Comparison of ENCODE assay signal across 8 mouse cellular contexts in genomic region chr2:121271928-121272516, GRCm38 (mm10). TPM values are rescaled to one million over a fixed set of nuclear protein-coding genes. Genes with fewer than 3 reads are reported as not detected.
DNase-seq lines count a peak whose midpoint lies in the region; ATAC-seq and TF ChIP-seq lines count a peak whose summit lies in the region.

No protein-coding gene starts in this region.

- intact Hi-C loops in heart, postnatal 14 days (cut with DNase I) = loop anchor here (2.0 to 5.0 kb wide), 2 partner anchors 39 to 80 kb away; no protein-coding TSS in a partner anchor

- peaks cover 22% of the 10 kb centered on the region for H3K36me3 ChIP-seq in heart, postnatal 0 days (replicated peaks; ENCODE audit: control insufficient read depth, insufficient read depth, low read length)
- peaks cover 25% of the 10 kb centered on the region for H3K36me3 ChIP-seq in hindbrain, embryonic 12.5 days
- peaks cover 28% of the 10 kb centered on the region for H3K36me3 ChIP-seq in midbrain, embryonic 14.5 days (ENCODE audit: control insufficient read depth, insufficient read depth, low read length)

- no peak for TF ChIP-seq POLR2A in brain, embryonic 14.5 days (IDR thresholded peaks at IDR 0.05; ENCODE audit: borderline replicate concordance, extremely low read depth, insufficient read depth, insufficient read length, poor library complexity, severe bottlenecking)

- no peaks in the 10 kb centered on the region for H3K9me3 ChIP-seq in heart, postnatal 0 days (replicated peaks; ENCODE audit: control insufficient read depth, low read length)
- no peaks in the 10 kb centered on the region for H3K9me3 ChIP-seq in hindbrain, embryonic 12.5 days (replicated peaks)
- H3K9me3 ChIP-seq in midbrain, embryonic 14.5 days (ENCODE audit: control insufficient read depth, low read length) = no peaks in the 10 kb centered on the region

- H3K27ac ChIP-seq in heart, postnatal 0 days (ENCODE audit: low read depth) = peak overlapping the region; percentile 32
- H3K27ac ChIP-seq in hindbrain, embryonic 12.5 days = peak overlapping the region; percentile 97
- H3K27ac ChIP-seq in midbrain, embryonic 14.5 days (replicated peaks; ENCODE audit: low read depth, low read length) = peak overlapping the region; percentile 99

- WGBS in heart, postnatal 0 days = 24% methylated on average over 4 of the region's 4 CpGs
- WGBS in hindbrain, embryonic 12.5 days = 17% methylated on average over 4 of the region's 4 CpGs
- 9% methylated on average over 4 of the region's 4 CpGs for WGBS in midbrain, embryonic 14.5 days

- no peak overlapping the region for H3K9ac ChIP-seq in heart, postnatal 0 days (replicated peaks; ENCODE audit: low read depth, low read length)
- H3K9ac ChIP-seq in hindbrain, embryonic 12.5 days = peak overlapping the region; percentile 91
- H3K9ac ChIP-seq in midbrain, embryonic 14.5 days (replicated peaks; ENCODE audit: low read length) = peak overlapping the region; percentile 85

- no peak for TF ChIP-seq CTCF in heart, postnatal 0 days (IDR thresholded peaks at IDR 0.05; ENCODE audit: low read depth)
- no peak for TF ChIP-seq CTCF in brain, embryonic 14.5 days (IDR thresholded peaks at IDR 0.05; ENCODE audit: borderline replicate concordance, extremely low read depth, insufficient read depth, insufficient read length)

- no peak for ATAC-seq in heart, postnatal 0 days (ENCODE audit: insufficient read depth, low read depth)
- peak; percentile 55 for ATAC-seq in hindbrain, embryonic 12.5 days (ENCODE audit: low FRiP score)
- ATAC-seq in midbrain, embryonic 14.5 days (ENCODE audit: low FRiP score, low TSS enrichment) = peak; percentile 32; the same call in 1 of the 2 replicates

- H3K4me2 ChIP-seq in heart, postnatal 0 days (ENCODE audit: low read depth, low read length) = peak overlapping the region; percentile 66
- peak overlapping the region; percentile 66 for H3K4me2 ChIP-seq in hindbrain, embryonic 12.5 days (replicated peaks)
- peak overlapping the region; percentile 69 for H3K4me2 ChIP-seq in midbrain, embryonic 14.5 days (ENCODE audit: low read length)

- no peak for DNase-seq in heart, postnatal 0 days (ENCODE audit: low spot score)
- no peak for DNase-seq in heart, postnatal 14 days
- DNase-seq in brain, embryonic 14.5 days (ENCODE audit: low read depth) = peak; percentile 83
- peak; percentile 50 for DNase-seq in midbrain, embryonic 14.5 days
- DNase-seq in ovary, postnatal 14 days (ENCODE audit: low spot score) = no peak
- no peak for DNase-seq in spleen, postnatal 4 days (ENCODE audit: low spot score in 2 of 2)
- no peak for DNase-seq in urinary bladder, postnatal 36 days (ENCODE audit: low spot score in 2 of 2)

- no peaks in the 10 kb centered on the region for H3K27me3 ChIP-seq in heart, postnatal 0 days (ENCODE audit: control insufficient read depth, insufficient read depth, low read length)
- H3K27me3 ChIP-seq in hindbrain, embryonic 12.5 days = no peaks in the 10 kb centered on the region
- no peaks in the 10 kb centered on the region for H3K27me3 ChIP-seq in midbrain, embryonic 14.5 days (ENCODE audit: control insufficient read depth, insufficient read depth, low read length)

- H3K4me3 ChIP-seq in heart, postnatal 0 days (ENCODE audit: low read depth, low read length) = peak overlapping the region; percentile 90
- H3K4me3 ChIP-seq in hindbrain, embryonic 12.5 days = peak overlapping the region; percentile 82
- H3K4me3 ChIP-seq in midbrain, embryonic 14.5 days (replicated peaks; ENCODE audit: low read depth, low read length) = peak overlapping the region; percentile 93

- H3K4me1 ChIP-seq in heart, postnatal 0 days (ENCODE audit: control insufficient read depth, insufficient read depth) = peaks cover 12% of the 10 kb centered on the region; the same call in 1 of the 2 replicates
- H3K4me1 ChIP-seq in hindbrain, embryonic 12.5 days = peaks cover 37% of the 10 kb centered on the region
- H3K4me1 ChIP-seq in midbrain, embryonic 14.5 days (ENCODE audit: control insufficient read depth, insufficient read depth, low read length) = peaks cover 28% of the 10 kb centered on the region

- no peak for TF ChIP-seq EP300 in heart, postnatal 0 days (IDR thresholded peaks at IDR 0.05; ENCODE audit: low read depth)

RNA-seq across cellular contexts. Expression of gene Trp53bp1, which starts 0.8 kb away (rescaled TPM):
- 74.4 and 79.6 TPM in 2 replicates for total RNA-seq in heart, postnatal 0 days (2014; rRNA removed; ENCODE audit: low replicate concordance)
- 18.5 and 20.3 TPM in 2 replicates for polyA plus RNA-seq in heart, postnatal 0 days (2015; fragmentation: Nextera tagmentation; extraction: Ambion mirVana)
- total RNA-seq in heart, postnatal 14 days (2021) = 10 to 100 TPM; 32.5 to 41.3 TPM
- 142 and 175 TPM in 2 replicates for polyA plus RNA-seq in brain, embryonic 14.5 days (2012; rRNA removed)
- polyA plus RNA-seq in hindbrain, embryonic 12.5 days (2016; fragmentation: Nextera tagmentation; extraction: Ambion mirVana) = 207 and 211 TPM in 2 replicates
- 146 and 193 TPM in 2 replicates for polyA plus RNA-seq in midbrain, embryonic 14.5 days (2014; fragmentation: Nextera tagmentation; extraction: Ambion mirVana)

RNA-seq across cellular contexts. Expression of gene Map1a, which starts 17.4 kb away (rescaled TPM):
- 14.5 and 24.9 TPM in 2 replicates for total RNA-seq in heart, postnatal 0 days (2014; rRNA removed; ENCODE audit: low replicate concordance)
- 3.7 and 4.8 TPM in 2 replicates for polyA plus RNA-seq in heart, postnatal 0 days (2015; fragmentation: Nextera tagmentation; extraction: Ambion mirVana)
- total RNA-seq in heart, postnatal 14 days (2021) = 1 to 10 TPM; 7.6 to 8.7 TPM
- 13.7 and 23.4 TPM in 2 replicates for polyA plus RNA-seq in brain, embryonic 14.5 days (2012; rRNA removed)
- polyA plus RNA-seq in hindbrain, embryonic 12.5 days (2016; fragmentation: Nextera tagmentation; extraction: Ambion mirVana) = 10.4 and 14.6 TPM in 2 replicates
- polyA plus RNA-seq in midbrain, embryonic 14.5 days (2014; fragmentation: Nextera tagmentation; extraction: Ambion mirVana) = 19.6 and 25.7 TPM in 2 replicates

Comparison
In these comparisons a context has a peak if more than half of its experiments do, and no peak if none do; other contexts are left out.
1. DNase-seq: peak in brain, embryonic 14.5 days (single experiment) and midbrain, embryonic 14.5 days (single experiment); none in heart, postnatal 0 days (single experiment), heart, postnatal 14 days (0 of 2), ovary, postnatal 14 days (single experiment), spleen, postnatal 4 days (0 of 2) and urinary bladder, postnatal 36 days (0 of 2).
2. H3K27ac ChIP-seq: peak in every context shown above with its lines; median percentile 99 in midbrain, embryonic 14.5 days; 97 in hindbrain, embryonic 12.5 days; 32 in heart, postnatal 0 days.
3. Peak in every context shown above with its lines, with median percentiles within 50 percentile points of each other: H3K4me2 ChIP-seq and H3K4me3 ChIP-seq.